Mouse (Mus musculus) heart, embryonic 12.5 days (tissue): ENCODE measurements around the gene Hist1h3d. TPM values are rescaled to one million over a fixed set of nuclear protein-coding genes. Genes with fewer than 3 reads are reported as not detected.
A peak's percentile ranks its signal among the peaks of the same experiment; 100 is the strongest.
"Not testable (repeated sequence)": the region's sequence is repeated elsewhere in the genome, so short reads cannot be mapped to it uniquely, and the experiment has no call there.

Source experiments
- ATAC-seq: fragments of 200-750 bp; cut with Nextera tagmentation; 2 replicates; pipeline ENCODE4 v1.8.0; 2017; ENCODE audit warnings: moderate TSS enrichment, moderate library complexity; ENCODE audit not compliant: insufficient number of reproducible peaks, low FRiP score
- H3K27ac ChIP-seq: fragments of 300-500 bp; sonication (generic); 2 replicates; pipeline ENCODE4 v1.5.1; 2016; ENCODE audit warnings: mild to moderate bottlenecking, moderate library complexity; ENCODE audit not compliant: poor library complexity, severe bottlenecking
- H3K27me3 ChIP-seq: fragments of 300-500 bp; sonication (generic); replicated peaks from 2 replicates; pipeline ENCODE4 v1.6.1; 2016; ENCODE audit warnings: mild to moderate bottlenecking, moderate library complexity
- H3K36me3 ChIP-seq: fragments of 300-500 bp; sonication (generic); 2 replicates; pipeline ENCODE4 v1.6.1; 2016; ENCODE audit warnings: mild to moderate bottlenecking, moderate library complexity
- H3K4me1 ChIP-seq: fragments of 300-500 bp; sonication (generic); replicated peaks from 2 replicates; pipeline ENCODE4 v1.6.1; 2016; ENCODE audit warnings: mild to moderate bottlenecking
- H3K4me2 ChIP-seq: fragments of 300-500 bp; sonication (generic); 2 replicates; pipeline ENCODE4 v1.6.1; 2016; ENCODE audit warnings: mild to moderate bottlenecking, moderate library complexity
- H3K4me3 ChIP-seq: fragments of 300-500 bp; sonication (generic); 2 replicates; pipeline ENCODE4 v1.5.1; 2016; ENCODE audit warnings: mild to moderate bottlenecking
- H3K9ac ChIP-seq: fragments of 300-500 bp; sonication (generic); 2 replicates; pipeline ENCODE4 v1.6.1; 2016; ENCODE audit warnings: mild to moderate bottlenecking, moderate library complexity
- H3K9me3 ChIP-seq: fragments of 300-500 bp; sonication (generic); replicated peaks from 2 replicates; pipeline ENCODE4 v1.6.1; 2016; ENCODE audit warnings: mild to moderate bottlenecking, moderate library complexity
- WGBS: fragments of 180-500 bp; shearing (Covaris S2); methylation state at CpG from one replicate; pipeline ENCODE4 v1.1.7; 2016; 5-methylcytosine and 5-hydroxymethylcytosine counted together
- microRNA-seq: library from miRNA; unstranded; fragments of <30 nt; microRNA quantifications from one replicate; pipeline ENCODE4, GENCODE M21; 2017
- polyA plus RNA-seq: library from polyadenylated mRNA; unstranded; fragments of >200 nt; fragmentation: Nextera tagmentation; extraction: Ambion mirVana; gene quantifications from 2 replicates; pipeline ENCODE4 v1.2.1, GENCODE M21; 2016

Gene Hist1h3d
- polyA plus RNA-seq, 1 experiment from 2014 or later: 1.4 TPM

DNA sequence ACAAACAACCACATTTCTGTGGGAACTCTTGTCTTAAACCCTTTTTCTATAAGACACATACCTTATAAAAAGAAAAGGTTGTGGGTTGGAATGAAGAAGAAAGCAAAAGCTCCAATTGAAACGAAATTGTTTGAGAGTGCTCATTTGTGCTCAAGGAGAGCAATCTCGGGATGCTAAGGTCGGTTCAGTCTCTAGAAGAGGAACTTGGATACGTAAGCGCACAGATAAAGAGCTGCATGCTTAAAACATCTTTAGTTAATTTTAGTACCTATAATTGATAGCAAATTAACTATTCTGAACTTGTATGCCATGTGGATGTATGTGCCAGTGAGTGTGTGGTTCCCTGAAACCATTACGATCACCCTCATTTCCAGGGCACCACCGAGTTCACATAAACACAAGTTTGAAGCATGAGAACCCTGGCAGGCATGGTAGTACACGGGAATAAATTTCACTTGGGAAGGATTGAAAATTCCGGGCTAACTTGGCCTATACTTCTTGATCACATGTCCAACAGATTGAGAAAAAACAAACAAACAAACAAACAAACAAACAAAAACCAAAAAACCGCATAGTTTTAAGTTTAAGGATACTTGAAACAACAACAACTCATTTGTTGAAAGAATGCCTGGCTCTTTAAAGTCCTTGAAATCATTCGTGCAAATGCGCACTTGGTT lies 44.6 kb downstream of the Hist1h3d start:
- Histone ChIP-seq H3K36me3 (no peaks in the 10 kb centered on the region), H3K4me3 (peak overlapping the region; percentile 74), H3K4me2 (peak overlapping the region; percentile 98), H3K9me3 (no peaks in the 10 kb centered on the region), H3K27ac (peak overlapping the region; percentile 98), H3K27me3 (no peaks in the 10 kb centered on the region), H3K9ac (peak overlapping the region; percentile 81), H3K4me1 (peaks cover 12% of the 10 kb centered on the region)
- 54% methylated on average over 12 of the region's 12 CpGs for WGBS
- ATAC-seq: no peak

DNA sequence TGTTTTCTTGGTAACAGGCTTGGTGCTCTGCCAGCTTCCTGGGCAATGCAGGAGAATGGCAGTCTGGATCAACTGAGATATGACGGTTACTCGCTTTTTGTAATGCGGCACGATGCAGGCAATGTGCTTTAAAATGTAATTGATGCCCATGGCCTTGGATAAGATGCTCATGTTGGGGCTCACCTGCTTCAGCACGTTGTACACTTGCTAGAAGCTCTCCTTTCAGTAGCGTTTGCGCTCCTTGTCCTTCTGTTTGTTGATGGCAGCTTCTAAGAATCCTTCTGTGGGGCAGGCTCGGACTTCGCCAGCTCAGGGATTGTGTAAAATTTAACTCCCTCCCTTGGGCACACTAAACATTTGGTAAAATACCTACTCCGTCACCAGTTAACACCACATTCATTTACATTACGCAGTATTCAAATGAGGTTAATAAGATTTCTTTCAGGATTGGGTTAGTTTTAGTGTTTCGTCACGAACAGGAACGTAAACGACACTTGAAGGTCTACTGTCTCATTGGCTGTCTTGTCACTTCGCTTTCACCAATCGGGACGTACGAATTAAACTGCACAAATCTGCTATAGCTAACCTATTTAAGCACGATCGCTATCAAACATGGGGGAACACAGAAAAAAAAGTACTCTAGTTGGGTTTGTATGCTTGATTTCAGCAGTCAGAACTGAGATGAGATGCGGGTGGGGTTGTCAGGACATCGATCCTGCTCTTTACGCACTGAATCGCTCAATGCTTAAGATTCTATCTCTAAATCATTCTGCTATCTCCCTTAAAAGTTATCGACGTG lies 45.4 kb downstream of the Hist1h3d start, which contains the start of gene Hist1h2be:
Hist1h2be (minus strand) TSS at position 392 of the 799 bp plus-strand sequence.
- Histone ChIP-seq H3K4me2 (peak within 1 kb of the TSS; percentile 98), H3K27me3 (no peaks in the 10 kb centered on the region), H3K27ac (peak within 1 kb of the TSS; percentile 98), H3K9ac (peak within 1 kb of the TSS; percentile 96), H3K4me3 (peak within 1 kb of the TSS; percentile 74), H3K9me3 (no peaks in the 10 kb centered on the region), H3K36me3 (no peaks in the 10 kb centered on the region), H3K4me1 (peaks cover 12% of the 10 kb centered on the region)
- WGBS: under 1% methylated on average over 27 of the region's 27 CpGs
- peak; percentile 80 for ATAC-seq

DNA sequence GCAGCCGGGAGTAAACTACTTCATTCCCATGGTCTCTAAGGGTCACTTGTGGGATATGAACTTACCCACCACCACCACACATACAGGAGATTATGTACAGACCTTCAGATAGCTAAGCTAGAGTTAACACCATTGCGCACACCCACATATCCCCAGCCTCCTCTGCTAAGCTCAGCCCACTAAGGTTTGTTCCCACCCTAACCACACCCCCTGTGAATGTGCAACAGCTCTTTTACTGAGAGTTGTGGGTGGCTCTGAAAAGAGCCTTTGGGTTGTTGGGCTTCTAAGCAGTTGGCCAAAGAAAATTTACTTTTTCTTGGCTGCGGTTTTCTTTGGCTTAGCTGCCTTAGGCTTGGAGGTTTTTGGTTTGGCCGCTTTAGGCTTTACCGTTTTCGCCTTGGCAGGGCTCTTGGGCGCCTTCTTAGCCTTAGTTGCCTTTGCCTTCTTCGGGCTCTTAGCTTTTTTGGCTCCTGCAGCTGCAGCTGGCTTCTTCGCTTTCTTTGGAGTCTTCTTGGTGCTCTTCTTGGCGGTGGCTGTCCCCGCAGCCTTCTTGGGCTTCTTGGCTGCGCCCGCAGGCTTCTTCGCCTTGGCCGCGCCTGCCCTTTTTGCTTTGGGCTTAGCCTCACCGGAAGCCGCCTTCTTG lies 46.1 kb downstream of the Hist1h3d start:
- peak overlapping the region; percentile 98 for H3K4me2 ChIP-seq
- no peaks in the 10 kb centered on the region for H3K27me3 ChIP-seq
- H3K36me3 ChIP-seq: no peaks in the 10 kb centered on the region
- H3K9me3 ChIP-seq: no peaks in the 10 kb centered on the region
- H3K9ac ChIP-seq: peak overlapping the region; percentile 96
- H3K27ac ChIP-seq: peak overlapping the region; percentile 98
- H3K4me1 ChIP-seq: peaks cover 12% of the 10 kb centered on the region
- peak overlapping the region; percentile 74 for H3K4me3 ChIP-seq
- under 1% methylated on average over 18 of the region's 18 CpGs for WGBS
- ATAC-seq: peak; percentile 86

DNA sequence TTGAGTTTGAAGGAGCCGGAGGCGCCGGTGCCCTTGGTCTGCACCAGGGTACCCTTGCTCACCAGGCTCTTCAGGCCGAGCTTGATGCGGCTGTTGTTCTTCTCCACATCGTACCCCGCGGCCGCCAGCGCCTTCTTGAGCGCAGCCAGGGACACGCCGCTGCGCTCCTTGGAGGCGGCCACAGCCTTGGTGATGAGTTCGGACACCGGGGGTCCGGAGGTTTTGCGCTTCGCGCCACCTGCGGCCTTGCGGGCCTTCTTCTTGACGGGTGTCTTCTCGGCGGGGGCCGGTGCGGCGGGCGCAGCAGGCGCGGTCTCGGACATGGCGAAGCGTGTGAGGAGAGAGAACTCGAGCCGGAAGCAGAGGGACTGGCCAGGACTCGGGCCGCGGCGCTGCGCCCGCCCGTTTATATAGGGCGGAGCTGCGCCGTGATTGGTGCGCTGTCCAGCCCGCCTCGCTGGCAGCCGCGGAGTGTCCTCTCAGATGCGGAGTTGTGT lies 46.7 kb downstream of the Hist1h3d start, which contains the start of gene Hist1h1e:
Hist1h1e (minus strand) TSS at position 384 of the 497 bp plus-strand sequence.
- Histone ChIP-seq H3K4me2 (peak within 1 kb of the TSS; percentile 98), H3K9ac (peak within 1 kb of the TSS; percentile 96), H3K4me1 (peaks cover 12% of the 10 kb centered on the region), H3K4me3 (peak within 1 kb of the TSS; percentile 74), H3K27ac (peak within 1 kb of the TSS; percentile 98)
- peak; percentile 94 for ATAC-seq
- not testable (repeated sequence) for H3K36me3 ChIP-seq, H3K27me3 ChIP-seq, H3K9me3 ChIP-seq
- under 1% methylated on average over 53 of the region's 53 CpGs for WGBS

DNA sequence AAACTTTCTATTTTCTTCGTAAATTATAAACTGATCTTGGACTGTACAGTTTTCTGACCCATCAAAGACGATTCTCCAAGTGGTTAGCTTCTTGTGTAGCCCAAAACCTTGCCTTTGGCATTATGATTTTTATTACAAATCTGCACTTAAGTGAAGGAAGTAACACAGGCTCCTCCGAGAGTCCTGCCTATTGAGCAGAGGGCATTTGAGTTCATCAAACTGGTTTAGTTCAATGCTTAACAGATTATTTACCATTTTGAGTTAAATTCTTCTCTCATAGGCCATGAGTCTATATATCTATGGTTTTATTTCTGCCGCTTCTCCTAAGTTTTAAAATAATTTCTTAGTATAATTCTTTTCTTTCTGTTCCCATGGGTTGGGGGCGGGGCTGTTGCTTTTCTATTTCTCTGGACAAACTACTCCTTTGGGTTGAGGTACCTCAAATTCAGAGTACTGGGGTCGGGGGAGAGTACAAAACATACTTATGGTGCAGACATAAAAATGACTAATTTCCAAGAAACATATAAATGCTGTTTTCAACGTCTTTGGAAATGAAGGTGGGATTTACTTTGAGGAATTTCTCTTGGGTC lies 47.4 kb downstream of the Hist1h3d start:
- Histone ChIP-seq H3K9ac (peak overlapping the region; percentile 96), H3K9me3 (no peaks in the 10 kb centered on the region), H3K4me2 (peak overlapping the region; percentile 98), H3K27ac (peak overlapping the region; percentile 98; the same call in 1 of the 2 replicates), H3K4me3 (peak overlapping the region; percentile 74), H3K36me3 (no peaks in the 10 kb centered on the region), H3K27me3 (no peaks in the 10 kb centered on the region), H3K4me1 (peaks cover 12% of the 10 kb centered on the region)
- no peak for ATAC-seq
- 26% methylated on average over 7 of the region's 7 CpGs for WGBS

Small RNA genes within 50 kb of the gene (microRNA-seq; reads per million reads assigned to microRNA genes)
- gene Gm44297: not detected
- gene Gm44359: not detected
- not detected for gene Gm44394

Other genes starting within 250 kb of the Hist1h3d start
- gene Zfp322a, start 206.6 kb upstream of the Hist1h3d start, polyA plus RNA-seq: 43.0 and 46.7 TPM in 2 replicates
- gene Abt1, start 151.9 kb upstream of the Hist1h3d start, polyA plus RNA-seq: 8.1 and 8.9 TPM in 2 replicates
- 2.6 and 2.9 TPM in 2 replicates for gene Btn1a1, start 109.9 kb upstream of the Hist1h3d start, polyA plus RNA-seq
- gene Btn2a2, start 86.9 kb upstream of the Hist1h3d start, polyA plus RNA-seq: 0.45 and 0.58 TPM in 2 replicates
- 4.4 and 5.2 TPM in 2 replicates for gene Hist1h4h, start 44.7 kb upstream of the Hist1h3d start, polyA plus RNA-seq
- gene Hist1h2af, start 41.9 kb upstream of the Hist1h3d start, polyA plus RNA-seq: 2.7 and 7.0 TPM in 2 replicates
- gene Hist1h3g, start 40.3 kb upstream of the Hist1h3d start, polyA plus RNA-seq: 3.9 and 4.0 TPM in 2 replicates
- gene Hist1h2bh, start 32.4 kb upstream of the Hist1h3d start, polyA plus RNA-seq: 0.26 and 0.28 TPM in 2 replicates
- 0.32 and 0.36 TPM in 2 replicates for gene Hist1h3f, start 31.7 kb upstream of the Hist1h3d start, polyA plus RNA-seq
- gene Hist1h4f, start 24.1 kb upstream of the Hist1h3d start, polyA plus RNA-seq: 0.95 TPM in 1 of 2 replicates, not detected in the other
- gene Hist1h1d, start 22.5 kb upstream of the Hist1h3d start, polyA plus RNA-seq: 0.21 and 0.26 TPM in 2 replicates
- 1.7 and 2.1 TPM in 2 replicates for gene Hist1h3e, start 13.4 kb upstream of the Hist1h3d start, polyA plus RNA-seq
- gene Hist1h2ae, start 4.5 kb upstream of the Hist1h3d start, polyA plus RNA-seq: 40.3 and 45.8 TPM in 2 replicates
- 4.5 and 4.8 TPM in 2 replicates for gene Hist1h2bg, start 4.4 kb upstream of the Hist1h3d start, polyA plus RNA-seq
- gene Hist1h2bf, start 1.6 kb upstream of the Hist1h3d start, polyA plus RNA-seq: 1.5 and 2.0 TPM in 2 replicates
- gene Hist1h2ad, start 1.4 kb upstream of the Hist1h3d start, polyA plus RNA-seq: 1.1 and 2.3 TPM in 2 replicates
- 43.5 and 46.9 TPM in 2 replicates for gene Hist1h4d, start 5.8 kb downstream of the Hist1h3d start, polyA plus RNA-seq
- gene Hist1h2be, start 45.4 kb downstream of the Hist1h3d start, polyA plus RNA-seq: 1.2 and 2.0 TPM in 2 replicates
- 10.6 and 11.6 TPM in 2 replicates for gene Hist1h1e, start 46.8 kb downstream of the Hist1h3d start, polyA plus RNA-seq
- gene Hist1h2ac, start 108.2 kb downstream of the Hist1h3d start, polyA plus RNA-seq: 0.70 and 0.78 TPM in 2 replicates
- gene Hist1h2bc, start 108.4 kb downstream of the Hist1h3d start, polyA plus RNA-seq: 43.6 and 49.5 TPM in 2 replicates
- gene Hist1h1t, start 120.1 kb downstream of the Hist1h3d start, polyA plus RNA-seq: not detected in 2 replicates
- gene Hist1h4c, start 122.7 kb downstream of the Hist1h3d start, polyA plus RNA-seq: 2.7 and 3.5 TPM in 2 replicates
- 10.5 and 13.2 TPM in 2 replicates for gene Hfe, start 135.1 kb downstream of the Hist1h3d start, polyA plus RNA-seq
- 36.5 and 41.9 TPM in 2 replicates for gene Hist1h1c, start 163.0 kb downstream of the Hist1h3d start, polyA plus RNA-seq
- gene Hist1h3c, start 169.8 kb downstream of the Hist1h3d start, polyA plus RNA-seq: 3.0 and 5.1 TPM in 2 replicates
- gene Hist1h2bb, start 171.0 kb downstream of the Hist1h3d start, polyA plus RNA-seq: 0.88 and 1.4 TPM in 2 replicates
- 16.7 and 20.9 TPM in 2 replicates for gene Hist1h2ab, start 175.4 kb downstream of the Hist1h3d start, polyA plus RNA-seq
- 3.4 and 3.5 TPM in 2 replicates for gene Hist1h3b, start 176.5 kb downstream of the Hist1h3d start, polyA plus RNA-seq
- 2.1 and 2.3 TPM in 2 replicates for gene Hist1h4b, start 181.2 kb downstream of the Hist1h3d start, polyA plus RNA-seq
- gene Hist1h4a, start 185.5 kb downstream of the Hist1h3d start, polyA plus RNA-seq: not detected in 2 replicates
- 1.7 and 3.5 TPM in 2 replicates for gene Hist1h3a, start 186.6 kb downstream of the Hist1h3d start, polyA plus RNA-seq
- 0.54 and 1.4 TPM in 2 replicates for gene Hist1h1a, start 187.9 kb downstream of the Hist1h3d start, polyA plus RNA-seq
- gene Trim38, start 194.2 kb downstream of the Hist1h3d start, polyA plus RNA-seq: 0.13 TPM in 1 of 2 replicates, not detected in the other
- not detected in 2 replicates for gene Slc17a2, start 231.2 kb downstream of the Hist1h3d start, polyA plus RNA-seq